Comparison of ENCODE assay signal across 9 mouse cellular contexts in genomic region chr4:120746552-120747150, GRCm38 (mm10). TPM values are rescaled to one million over a fixed set of nuclear protein-coding genes. Genes with fewer than 3 reads are reported as not detected.
A peak's percentile ranks its signal among the peaks of the same experiment; 100 is the strongest.
DNase-seq lines count a peak whose midpoint lies in the region; ATAC-seq lines count a peak whose summit lies in the region.
"Had no signal": no experiment of that assay in that cellular context is flagged by ENCODE, and none has a peak within 500 bp of the region (broad histone marks: within the 10 kb centered on the region; RNA-seq: fewer than 3 reads in every experiment).

No protein-coding gene starts in this region.

- peak overlapping the region; percentile 73 for H3K9ac ChIP-seq in hindbrain, embryonic 16.5 days (ENCODE audit: low read depth, low read length)
- H3K9ac ChIP-seq in midbrain, embryonic 12.5 days (replicated peaks) = peak overlapping the region; percentile 61

- under 1% methylated on average over 52 of the region's 53 CpGs for WGBS in forebrain, embryonic 10.5 days
- 6% methylated on average over 20 of the region's 53 CpGs for WGBS in hindbrain, embryonic 16.5 days
- 1% methylated on average over 45 of the region's 53 CpGs for WGBS in midbrain, embryonic 12.5 days

- no peaks in the 10 kb centered on the region for H3K9me3 ChIP-seq in forebrain, embryonic 10.5 days
- H3K9me3 ChIP-seq in hindbrain, embryonic 16.5 days (ENCODE audit: control insufficient read depth, low read length) = no peaks in the 10 kb centered on the region
- no peaks in the 10 kb centered on the region for H3K9me3 ChIP-seq in midbrain, embryonic 12.5 days

- peak overlapping the region; percentile 69 for H3K27ac ChIP-seq in forebrain, embryonic 10.5 days
- no peak overlapping the region for H3K27ac ChIP-seq in hindbrain, embryonic 16.5 days (ENCODE audit: low read depth, low read length)
- no peak overlapping the region for H3K27ac ChIP-seq in midbrain, embryonic 12.5 days (replicated peaks)

- peak; percentile 51 for ATAC-seq in hindbrain, embryonic 16.5 days
- peak; percentile 69 for ATAC-seq in midbrain, embryonic 12.5 days (ENCODE audit: low FRiP score, low read depth)

- peaks cover 100% of the 10 kb centered on the region for H3K27me3 ChIP-seq in forebrain, embryonic 10.5 days (ENCODE audit: poor library complexity, severe bottlenecking)
- H3K27me3 ChIP-seq in hindbrain, embryonic 16.5 days (replicated peaks; ENCODE audit: control insufficient read depth, insufficient read depth, low read length) = peaks cover 31% of the 10 kb centered on the region
- peaks cover 96% of the 10 kb centered on the region for H3K27me3 ChIP-seq in midbrain, embryonic 12.5 days

- peak; percentile 48 for DNase-seq in gastrocnemius, postnatal 10 days
- DNase-seq in gastrocnemius, adult 18-20 months (ENCODE audit: low spot score) = no peak
- peak; percentile 57 for DNase-seq in Muller cell, postnatal 12 days (ENCODE audit: inconsistent ontology term)
- DNase-seq in forebrain, embryonic 10.5 days (ENCODE audit: extremely low spot score, low spot score) = peak; percentile 27
- no peak for DNase-seq in layer of hippocampus, adult 9-11 months
- DNase-seq in c-Kit-positive CD71-positive TER-119-positive erythroid progenitor cells, embryonic 14.5 days (ENCODE audit: low spot score) = no peak

- peak overlapping the region; percentile 73 for H3K4me3 ChIP-seq in forebrain, embryonic 10.5 days
- H3K4me3 ChIP-seq in hindbrain, embryonic 16.5 days (ENCODE audit: low read length) = peak overlapping the region; percentile 71
- peak overlapping the region; percentile 71 for H3K4me3 ChIP-seq in midbrain, embryonic 12.5 days

- H3K4me2 ChIP-seq in hindbrain, embryonic 16.5 days (ENCODE audit: low read length) = peak overlapping the region; percentile 94
- peak overlapping the region; percentile 100 for H3K4me2 ChIP-seq in midbrain, embryonic 12.5 days (replicated peaks)

- H3K36me3 ChIP-seq in forebrain, embryonic 10.5 days (replicated peaks) = no peaks in the 10 kb centered on the region
- H3K36me3 ChIP-seq in hindbrain, embryonic 16.5 days (ENCODE audit: control insufficient read depth, insufficient read depth, low read length) = no peaks in the 10 kb centered on the region
- H3K36me3 ChIP-seq in midbrain, embryonic 12.5 days = no peaks in the 10 kb centered on the region
- H3K36me3 ChIP-seq: G1E had no signal

- peaks cover 38% of the 10 kb centered on the region for H3K4me1 ChIP-seq in forebrain, embryonic 10.5 days
- peaks cover 18% of the 10 kb centered on the region for H3K4me1 ChIP-seq in hindbrain, embryonic 16.5 days (ENCODE audit: control insufficient read depth, insufficient read depth, low read depth, low read length)
- H3K4me1 ChIP-seq in midbrain, embryonic 12.5 days = peaks cover 31% of the 10 kb centered on the region

RNA-seq across cellular contexts. Expression of gene Kcnq4, which starts 1.8 kb away (rescaled TPM):
- 10 to 100 TPM; 20.2 to 22.3 TPM for total RNA-seq in gastrocnemius, postnatal 10 days (2021)
- 10 to 100 TPM; 14.2 to 17.0 TPM for total RNA-seq in gastrocnemius, adult 18-20 months (2021)
- polyA plus RNA-seq in forebrain, embryonic 10.5 days (2016; fragmentation: Nextera tagmentation; extraction: Ambion mirVana) = 1.5 and 1.8 TPM in 2 replicates
- 7.5 and 7.8 TPM in 2 replicates for polyA plus RNA-seq in hindbrain, embryonic 16.5 days (2015; fragmentation: Nextera tagmentation; extraction: Ambion mirVana)
- polyA plus RNA-seq in midbrain, embryonic 12.5 days (2016; fragmentation: Nextera tagmentation; extraction: Ambion mirVana) = 3.1 and 3.7 TPM in 2 replicates
- polyA plus RNA-seq: G1E had no signal

Comparison
In these comparisons a context has a peak if more than half of its experiments do, and no peak if none do; other contexts are left out.
1. DNase-seq: peak in gastrocnemius, postnatal 10 days (single experiment), Muller cell, postnatal 12 days (single experiment) and forebrain, embryonic 10.5 days (single experiment); none in gastrocnemius, adult 18-20 months (single experiment), layer of hippocampus, adult 9-11 months (single experiment) and c-Kit-positive CD71-positive TER-119-positive erythroid progenitor cells, embryonic 14.5 days (single experiment).
2. Peak in every context shown above with its lines, with median percentiles within 50 percentile points of each other: H3K4me3 ChIP-seq.